In genomic region chr11:120467051-120467735, GRCm38 (mm10) we compare ENCODE assay signal across 1 mouse cellular context.
TF ChIP-seq lines count a peak whose summit lies in the region.

Gene Arl16 (minus strand): TSS chr11:120467607.

TF ChIP-seq in MEL, 35 proteins besides CTCF, POLR2A, EP300 and RAD21 (continued from another document):
- TF ChIP-seq ZNF384 (IDR thresholded peaks at IDR 0.05; ENCODE audit: low read depth, low read length): no peak
- TF ChIP-seq MYC (IDR thresholded peaks at IDR 0.05; ENCODE audit: low read depth, low read length): 0 out of 2 replicates have a peak, but pooled peaks have one; percentile 20
- TF ChIP-seq MYB (IDR thresholded peaks at IDR 0.05; ENCODE audit: low read depth, low read length): no peak
- no peak for TF ChIP-seq GABPA (IDR thresholded peaks at IDR 0.05; ENCODE audit: low read depth, low read length)
- peak; percentile 89 for TF ChIP-seq MXI1 (IDR thresholded peaks at IDR 0.05; ENCODE audit: low read depth, low read length)
- peak; percentile 87 for TF ChIP-seq POLR2AphosphoS2 (IDR thresholded peaks at IDR 0.05; ENCODE audit: low read length)
TF ChIP-seq in MEL: peak in this region for 20.
